Mouse (Mus musculus): Measurements from ENCODE around the gene Zbtb20. TPM values are rescaled to one million over a fixed set of nuclear protein-coding genes. Genes with fewer than 3 reads are reported as not detected.
"Not testable (repeated sequence)": the region's sequence is repeated elsewhere in the genome, so short reads cannot be mapped to it uniquely, and the experiment has no call there.

Zbtb20 gene
- polyA plus RNA-seq, 1 experiment from 2014 or later = 24.5 TPM

- Histone ChIP-seq H3K27ac (replicated peaks) (no peak overlapping the region), H3K36me3 (no peaks in the 10 kb centered on the region), H3K9me3 (replicated peaks) (no peaks in the 10 kb centered on the region), H3K27me3 (ENCODE audit: low read depth, poor library complexity, severe bottlenecking) (no peaks in the 10 kb centered on the region), H3K4me1 (peaks cover 22% of the 10 kb centered on the region), H3K4me3 (no peak overlapping the region)
- WGBS = 59% methylated on average over 8 of the region's 8 CpGs
- DNase-seq (ENCODE audit: low spot score) = no peak
Observed at GRCm38 (mm10) chr16:42913291-42913690, 37.6 kb downstream of the Zbtb20 start.

DNA sequence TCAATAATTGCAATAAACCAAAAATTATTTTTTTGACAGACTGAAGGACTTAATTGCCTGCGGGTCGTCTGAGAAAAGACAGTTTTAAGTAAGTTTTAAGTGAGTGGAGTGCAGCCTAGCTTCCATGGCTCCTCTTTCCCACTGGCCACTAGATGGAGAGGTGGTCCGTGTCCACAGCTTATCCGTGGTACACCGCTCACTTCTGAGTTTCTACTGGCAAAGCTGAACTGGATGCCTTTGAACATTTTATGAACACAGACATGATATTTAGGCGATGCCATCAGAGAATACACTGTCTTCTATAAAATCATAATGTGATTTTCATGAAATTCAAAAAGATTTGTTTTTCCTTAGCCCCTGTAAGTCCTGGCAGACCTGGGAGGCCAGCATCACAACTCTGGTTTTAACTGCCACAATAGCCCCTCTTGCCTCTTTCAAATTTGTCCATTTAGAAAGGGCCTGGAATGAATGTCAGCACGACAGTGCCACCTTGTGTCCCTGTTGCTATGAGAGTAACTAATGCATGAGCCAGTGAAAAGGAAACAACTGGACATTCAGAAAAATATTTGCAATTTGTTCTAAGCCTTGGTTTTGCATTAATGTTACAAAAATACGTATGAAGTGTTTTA is 38.9 kb downstream of the Zbtb20 start:
- Histone ChIP-seq H3K4me3 (no peak overlapping the region), H3K27ac (replicated peaks) (peak overlapping the region; percentile 25; the same call in 1 of the 2 replicates), H3K27me3 (ENCODE audit: low read depth, poor library complexity, severe bottlenecking) (no peaks in the 10 kb centered on the region), H3K9me3 (replicated peaks) (no peaks in the 10 kb centered on the region), H3K36me3 (no peaks in the 10 kb centered on the region), H3K4me1 (peaks cover 22% of the 10 kb centered on the region)
- peak; percentile 53 for DNase-seq (ENCODE audit: low spot score)
- 54% methylated on average over 8 of the region's 8 CpGs for WGBS

GRCm38 (mm10) chr16:42919992-42920760 is 44.5 kb downstream of the Zbtb20 start:
- no peak overlapping the region for H3K4me3 ChIP-seq
- no peak overlapping the region for H3K27ac ChIP-seq (replicated peaks)
- no peaks in the 10 kb centered on the region for H3K36me3 ChIP-seq
- H3K9me3 ChIP-seq (replicated peaks) = no peaks in the 10 kb centered on the region
- no peak for DNase-seq (ENCODE audit: low spot score)
- WGBS = 91% methylated on average over 5 of the region's 5 CpGs
- H3K27me3 ChIP-seq (ENCODE audit: low read depth, poor library complexity, severe bottlenecking) = no peaks in the 10 kb centered on the region
- H3K4me1 ChIP-seq = no peaks in the 10 kb centered on the region

DNA sequence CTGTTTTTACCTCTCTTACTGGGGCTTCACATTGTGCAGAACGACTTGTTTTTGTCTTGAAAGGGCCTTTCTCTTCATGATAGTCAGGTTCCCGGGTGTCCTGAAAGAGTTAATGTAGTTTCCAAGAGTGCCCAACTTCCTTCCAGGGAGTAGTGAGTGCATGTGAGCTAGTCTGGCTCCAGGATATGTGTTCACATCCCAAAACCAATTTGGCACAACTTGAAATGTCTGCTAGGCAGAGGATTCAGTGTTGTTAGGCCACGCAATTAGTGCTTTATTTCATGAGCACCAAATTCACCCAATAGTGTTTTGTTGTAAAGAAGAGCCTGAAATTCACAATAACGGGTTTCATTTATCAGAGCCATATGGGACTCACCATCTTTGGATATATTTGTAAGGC is 45.8 kb downstream of the Zbtb20 start:
- H3K27me3 ChIP-seq (ENCODE audit: low read depth, poor library complexity, severe bottlenecking) = no peaks in the 10 kb centered on the region
- DNase-seq (ENCODE audit: low spot score) = no peak
- no peaks in the 10 kb centered on the region for H3K36me3 ChIP-seq
- H3K27ac ChIP-seq (replicated peaks) = no peak overlapping the region
- H3K4me1 ChIP-seq = no peaks in the 10 kb centered on the region
- H3K4me3 ChIP-seq = no peak overlapping the region
- H3K9me3 ChIP-seq (replicated peaks) = no peaks in the 10 kb centered on the region
- WGBS = 71% methylated on average over 4 of the region's 4 CpGs

DNA sequence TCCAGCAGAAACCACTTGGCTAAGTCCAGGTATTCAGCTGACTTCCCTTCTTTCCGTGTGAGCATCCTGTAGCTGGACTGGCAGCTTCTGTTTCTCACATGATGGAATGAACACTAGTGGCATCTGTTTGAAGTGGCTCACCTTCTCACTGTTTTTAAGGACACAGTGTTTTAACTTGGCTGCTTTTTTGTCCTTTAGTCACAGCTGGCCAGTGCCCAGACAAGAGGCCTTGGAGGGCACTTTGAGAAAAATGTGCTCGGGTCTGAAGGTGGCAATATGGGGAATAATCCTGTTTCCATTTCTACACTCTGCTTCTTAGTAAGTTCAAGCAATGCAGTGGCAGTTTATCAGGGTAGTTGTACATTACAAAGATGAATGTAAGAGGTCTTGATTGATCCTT is 62.5 kb downstream of the Zbtb20 start:
- H3K27ac ChIP-seq (replicated peaks) = no peak overlapping the region
- no peak overlapping the region for H3K4me3 ChIP-seq
- no peaks in the 10 kb centered on the region for H3K27me3 ChIP-seq (ENCODE audit: low read depth, poor library complexity, severe bottlenecking)
- 76% methylated on average over 2 of the region's 2 CpGs for WGBS
- H3K36me3 ChIP-seq = no peaks in the 10 kb centered on the region
- DNase-seq (ENCODE audit: low spot score) = no peak
- peaks cover 5% of the 10 kb centered on the region for H3K4me1 ChIP-seq
- H3K9me3 ChIP-seq (replicated peaks) = no peaks in the 10 kb centered on the region

DNA sequence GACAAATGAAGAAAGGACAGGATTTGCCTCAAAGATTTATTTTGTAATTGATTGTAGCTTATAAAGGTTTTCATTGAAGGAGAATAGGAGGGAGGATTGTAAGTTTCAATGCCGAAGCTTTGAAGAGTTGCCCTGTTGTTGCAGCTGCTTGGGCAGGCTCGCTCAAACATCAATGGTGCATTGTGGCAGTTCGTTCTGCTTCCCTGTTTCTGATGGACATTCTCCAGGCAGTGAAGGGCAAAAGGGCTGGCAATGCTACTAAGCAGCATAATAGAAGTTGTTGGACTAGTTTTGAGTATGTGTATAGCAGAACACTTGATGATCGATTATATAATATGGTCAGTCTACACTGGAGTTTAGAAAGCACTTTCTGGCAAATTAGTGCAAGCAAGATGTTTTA is 71.3 kb downstream of the Zbtb20 start:
- Histone ChIP-seq H3K36me3 (no peaks in the 10 kb centered on the region), H3K4me1 (peaks cover 11% of the 10 kb centered on the region; the same call in 1 of the 2 replicates), H3K27me3 (ENCODE audit: low read depth, poor library complexity, severe bottlenecking) (no peaks in the 10 kb centered on the region), H3K27ac (replicated peaks) (no peak overlapping the region), H3K4me3 (no peak overlapping the region), H3K9me3 (replicated peaks) (no peaks in the 10 kb centered on the region)
- no peak for DNase-seq (ENCODE audit: low spot score)
- WGBS = 44% methylated on average over 4 of the region's 4 CpGs

- not testable (repeated sequence) for H3K27me3 ChIP-seq (ENCODE audit: low read depth, poor library complexity, severe bottlenecking); H3K27ac ChIP-seq (replicated peaks); H3K9me3 ChIP-seq (replicated peaks); H3K4me3 ChIP-seq; DNase-seq (ENCODE audit: low spot score); H3K36me3 ChIP-seq; H3K4me1 ChIP-seq
- 96% methylated on average over 17 of the region's 17 CpGs for WGBS
Observed at GRCm38 (mm10) chr16:42955401-42955800, 79.7 kb downstream of the Zbtb20 start.

- Histone ChIP-seq H3K27me3 (ENCODE audit: low read depth, poor library complexity, severe bottlenecking) (no peaks in the 10 kb centered on the region), H3K27ac (replicated peaks) (no peak overlapping the region), H3K4me3 (no peak overlapping the region), H3K36me3 (no peaks in the 10 kb centered on the region), H3K9me3 (replicated peaks) (no peaks in the 10 kb centered on the region), H3K4me1 (no peaks in the 10 kb centered on the region)
- DNase-seq (ENCODE audit: low spot score) = no peak
- WGBS = 88% methylated on average over 2 of the region's 2 CpGs
Observed at GRCm38 (mm10) chr16:42972872-42973271, 97.2 kb downstream of the Zbtb20 start.

DNA sequence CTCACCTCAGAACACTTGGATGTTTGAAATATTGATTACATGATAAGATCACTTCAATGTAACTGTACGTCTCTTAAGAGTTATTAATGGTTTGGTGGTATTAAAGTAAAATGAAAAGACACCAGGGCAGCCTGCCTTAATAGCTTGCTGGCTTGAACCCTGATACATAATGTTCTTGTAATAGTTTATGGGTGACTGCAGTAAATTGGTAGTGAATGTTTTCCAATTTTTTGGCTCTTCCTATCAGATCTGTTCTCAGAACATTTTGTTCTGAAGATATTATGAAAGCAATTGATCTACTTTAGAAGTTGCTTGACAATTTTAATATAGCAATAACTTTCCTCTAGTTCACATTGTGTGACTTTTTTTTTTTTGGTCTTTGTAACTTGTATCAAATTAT is 123.2 kb downstream of the Zbtb20 start:
- Histone ChIP-seq H3K4me1 (no peaks in the 10 kb centered on the region), H3K27ac (replicated peaks) (no peak overlapping the region), H3K9me3 (replicated peaks) (no peaks in the 10 kb centered on the region), H3K27me3 (ENCODE audit: low read depth, poor library complexity, severe bottlenecking) (no peaks in the 10 kb centered on the region), H3K36me3 (no peaks in the 10 kb centered on the region), H3K4me3 (no peak overlapping the region)
- DNase-seq (ENCODE audit: low spot score) = no peak
- 89% methylated on average over 1 of the region's 1 CpGs for WGBS

GRCm38 (mm10) chr16:43026351-43026750 is 150.7 kb downstream of the Zbtb20 start:
- H3K36me3 ChIP-seq = no peaks in the 10 kb centered on the region
- no peaks in the 10 kb centered on the region for H3K4me1 ChIP-seq
- H3K27me3 ChIP-seq (ENCODE audit: low read depth, poor library complexity, severe bottlenecking) = no peaks in the 10 kb centered on the region
- no peak overlapping the region for H3K27ac ChIP-seq (replicated peaks)
- no peaks in the 10 kb centered on the region for H3K9me3 ChIP-seq (replicated peaks)
- H3K4me3 ChIP-seq = no peak overlapping the region
- WGBS = 89% methylated on average over 2 of the region's 2 CpGs
- no peak for DNase-seq (ENCODE audit: low spot score)

- 77% methylated on average over 3 of the region's 3 CpGs for WGBS
- H3K27ac ChIP-seq (replicated peaks) = no peak overlapping the region
- no peak for DNase-seq (ENCODE audit: low spot score)
- no peaks in the 10 kb centered on the region for H3K9me3 ChIP-seq (replicated peaks)
- no peaks in the 10 kb centered on the region for H3K36me3 ChIP-seq
- no peaks in the 10 kb centered on the region for H3K4me1 ChIP-seq
- no peak overlapping the region for H3K4me3 ChIP-seq
- H3K27me3 ChIP-seq (ENCODE audit: low read depth, poor library complexity, severe bottlenecking) = no peaks in the 10 kb centered on the region
Observed at GRCm38 (mm10) chr16:43029243-43029642, 153.6 kb downstream of the Zbtb20 start.

DNA sequence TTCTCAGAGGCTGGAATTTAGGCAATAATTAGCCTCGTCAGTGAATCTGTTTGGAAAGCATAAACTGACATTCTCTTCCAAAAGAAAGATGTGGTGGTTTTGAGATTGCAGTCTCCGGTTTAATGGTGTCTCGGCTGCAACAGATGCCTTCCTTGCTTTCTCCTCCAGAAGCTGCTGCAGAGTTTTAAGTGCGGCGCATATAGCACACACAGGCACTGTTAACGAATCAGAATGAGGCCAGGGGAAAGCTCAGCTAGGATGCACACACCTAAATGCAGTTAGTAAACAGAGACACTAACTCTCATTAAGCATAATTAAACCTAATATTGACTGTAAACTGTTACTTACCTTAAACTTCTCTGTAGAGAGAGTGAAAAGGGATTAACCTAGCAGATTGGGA is 160.0 kb downstream of the Zbtb20 start:
- 61% methylated on average over 6 of the region's 6 CpGs for WGBS
- Histone ChIP-seq H3K9me3 (replicated peaks) (no peaks in the 10 kb centered on the region), H3K36me3 (no peaks in the 10 kb centered on the region), H3K27me3 (ENCODE audit: low read depth, poor library complexity, severe bottlenecking) (no peaks in the 10 kb centered on the region), H3K27ac (replicated peaks) (no peak overlapping the region), H3K4me3 (no peak overlapping the region), H3K4me1 (no peaks in the 10 kb centered on the region)
- DNase-seq (ENCODE audit: low spot score) = no peak

DNA sequence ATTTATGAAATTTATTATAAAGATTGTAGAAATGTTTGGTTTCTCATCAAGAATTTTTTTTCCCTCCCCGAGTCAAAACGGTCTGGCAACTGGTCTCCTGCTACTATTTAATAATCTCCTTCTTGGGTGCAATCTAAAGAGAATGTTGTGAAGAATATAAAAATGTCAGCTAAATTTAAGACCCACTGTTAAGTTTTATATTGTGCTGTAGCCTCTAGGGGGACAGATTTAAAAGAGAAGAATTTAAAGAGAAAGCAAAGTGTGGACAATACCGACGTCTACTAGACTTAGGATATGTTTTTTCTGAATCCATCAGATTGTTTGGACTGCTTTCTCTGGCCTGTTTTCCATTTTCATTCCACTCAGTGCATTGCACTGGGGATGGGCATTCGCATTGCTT is 160.8 kb downstream of the Zbtb20 start:
- Histone ChIP-seq H3K27ac (replicated peaks) (no peak overlapping the region), H3K9me3 (replicated peaks) (no peaks in the 10 kb centered on the region), H3K36me3 (no peaks in the 10 kb centered on the region), H3K27me3 (ENCODE audit: low read depth, poor library complexity, severe bottlenecking) (no peaks in the 10 kb centered on the region), H3K4me3 (no peak overlapping the region), H3K4me1 (no peaks in the 10 kb centered on the region)
- WGBS = 77% methylated on average over 5 of the region's 5 CpGs
- no peak for DNase-seq (ENCODE audit: low spot score)
